ENCODE assay signal across 10 mouse cellular contexts in genomic region chr4:102854928-102855892, GRCm38 (mm10).
DNase-seq lines count a peak whose midpoint lies in the region; ATAC-seq and TF ChIP-seq lines count a peak whose summit lies in the region.
"Had no signal": no experiment of that assay in that cellular context is flagged by ENCODE, and none has a peak within 500 bp of the region (broad histone marks: within the 10 kb centered on the region; RNA-seq: fewer than 3 reads in every experiment).

No protein-coding gene starts in this region.

- H3K9ac ChIP-seq in neural tube, embryonic 12.5 days = no peak overlapping the region
- H3K9ac ChIP-seq in neural tube, embryonic 15.5 days (replicated peaks) = no peak overlapping the region
- H3K9ac ChIP-seq in forebrain, embryonic 11.5 days (ENCODE audit: low read length) = no peak overlapping the region
- no peak overlapping the region for H3K9ac ChIP-seq in lung, postnatal 0 days (replicated peaks; ENCODE audit: low read depth)

- 58% methylated on average over 10 of the region's 10 CpGs for WGBS in neural tube, embryonic 12.5 days
- 51% methylated on average over 10 of the region's 10 CpGs for WGBS in neural tube, embryonic 15.5 days
- 34% methylated on average over 10 of the region's 10 CpGs for WGBS in forebrain, embryonic 11.5 days
- 72% methylated on average over 10 of the region's 10 CpGs for WGBS in lung, postnatal 0 days

- no peak overlapping the region for H3K4me2 ChIP-seq in neural tube, embryonic 12.5 days (replicated peaks)
- H3K4me2 ChIP-seq in neural tube, embryonic 15.5 days = no peak overlapping the region
- H3K4me2 ChIP-seq in forebrain, embryonic 11.5 days (ENCODE audit: low read depth, low read length, severe bottlenecking) = no peak overlapping the region
- no peak overlapping the region for H3K4me2 ChIP-seq in lung, postnatal 0 days (replicated peaks; ENCODE audit: low read depth, low read length)

- 0 out of 2 replicates have a peak, but pooled peaks cover 6% of the 10 kb centered on the region for H3K4me1 ChIP-seq in neural tube, embryonic 12.5 days
- H3K4me1 ChIP-seq in neural tube, embryonic 15.5 days = peaks cover 13% of the 10 kb centered on the region
- H3K4me1 ChIP-seq in forebrain, embryonic 11.5 days (replicated peaks; ENCODE audit: control insufficient read depth, insufficient read depth, low read length) = peaks cover 4% of the 10 kb centered on the region; the same call in 1 of the 2 replicates
- no peaks in the 10 kb centered on the region for H3K4me1 ChIP-seq in lung, postnatal 0 days (ENCODE audit: insufficient read depth, low read depth, low read length)

- no peaks in the 10 kb centered on the region for H3K9me3 ChIP-seq in neural tube, embryonic 12.5 days
- H3K9me3 ChIP-seq in neural tube, embryonic 15.5 days (replicated peaks) = no peaks in the 10 kb centered on the region
- no peaks in the 10 kb centered on the region for H3K9me3 ChIP-seq in forebrain, embryonic 11.5 days (ENCODE audit: control insufficient read depth, low read length)
- no peaks in the 10 kb centered on the region for H3K9me3 ChIP-seq in lung, postnatal 0 days (ENCODE audit: low read length)

- no peaks in the 10 kb centered on the region for H3K36me3 ChIP-seq in neural tube, embryonic 12.5 days
- H3K36me3 ChIP-seq in neural tube, embryonic 15.5 days = peaks cover 12% of the 10 kb centered on the region; the same call in 1 of the 2 replicates
- H3K36me3 ChIP-seq in forebrain, embryonic 11.5 days (ENCODE audit: control insufficient read depth, insufficient read depth, low read length) = no peaks in the 10 kb centered on the region
- H3K36me3 ChIP-seq in lung, postnatal 0 days (ENCODE audit: insufficient read depth, low read length) = no peaks in the 10 kb centered on the region
- H3K36me3 ChIP-seq: G1E had no signal

- DNase-seq in forebrain, embryonic 11.5 days (ENCODE audit: low spot score) = peak; percentile 70
- DNase-seq in layer of hippocampus, adult 9-11 months = peak; percentile 53
- peak; percentile 65 for DNase-seq in retina, postnatal 1 day
- DNase-seq in lung, postnatal 4 days = no peak
- no peak for DNase-seq in lung, postnatal 0 days (ENCODE audit: low spot score)
- DNase-seq: gastrocnemius, postnatal 25 days; lung, postnatal 36 days had no signal

- no peak for TF ChIP-seq EP300 in lung, postnatal 0 days (IDR thresholded peaks at IDR 0.05)

- no peak overlapping the region for H3K27ac ChIP-seq in neural tube, embryonic 12.5 days
- no peak overlapping the region for H3K27ac ChIP-seq in neural tube, embryonic 15.5 days (replicated peaks)
- H3K27ac ChIP-seq in forebrain, embryonic 11.5 days (ENCODE audit: low read depth, low read length) = no peak overlapping the region
- no peak overlapping the region for H3K27ac ChIP-seq in lung, postnatal 0 days (ENCODE audit: low read length)

- peak; percentile 61; the same call in 1 of the 2 replicates for ATAC-seq in neural tube, embryonic 12.5 days (ENCODE audit: low FRiP score, low read depth)
- no peak for ATAC-seq in neural tube, embryonic 15.5 days (ENCODE audit: low FRiP score)
- peak; percentile 83 for ATAC-seq in forebrain, embryonic 11.5 days (replicated peaks; ENCODE audit: low FRiP score)
- ATAC-seq in lung, postnatal 0 days = no peak

- H3K4me3 ChIP-seq in neural tube, embryonic 12.5 days = no peak overlapping the region
- no peak overlapping the region for H3K4me3 ChIP-seq in neural tube, embryonic 15.5 days (replicated peaks)
- H3K4me3 ChIP-seq in forebrain, embryonic 11.5 days (ENCODE audit: low read depth, low read length) = no peak overlapping the region
- no peak overlapping the region for H3K4me3 ChIP-seq in lung, postnatal 0 days (ENCODE audit: low read depth, low read length)

- H3K27me3 ChIP-seq in neural tube, embryonic 12.5 days (replicated peaks) = no peaks in the 10 kb centered on the region
- H3K27me3 ChIP-seq in neural tube, embryonic 15.5 days (replicated peaks) = no peaks in the 10 kb centered on the region
- no peaks in the 10 kb centered on the region for H3K27me3 ChIP-seq in forebrain, embryonic 11.5 days (ENCODE audit: control insufficient read depth, insufficient read depth, low read length)
- H3K27me3 ChIP-seq in lung, postnatal 0 days (replicated peaks; ENCODE audit: insufficient read depth, low read length) = no peaks in the 10 kb centered on the region

- TF ChIP-seq CTCF in lung, postnatal 0 days (IDR thresholded peaks at IDR 0.05) = no peak

Comparison
In these comparisons a context has a peak if more than half of its experiments do, and no peak if none do; other contexts are left out.
1. ATAC-seq: peak in neural tube, embryonic 12.5 days (single experiment) and forebrain, embryonic 11.5 days (single experiment); none in neural tube, embryonic 15.5 days (single experiment) and lung, postnatal 0 days (single experiment).
2. DNase-seq: peak in forebrain, embryonic 11.5 days (single experiment), layer of hippocampus, adult 9-11 months (single experiment) and retina, postnatal 1 day (single experiment); none in lung, postnatal 4 days (0 of 2) and lung, postnatal 0 days (single experiment).